Mouse (Mus musculus) midbrain, embryonic 10.5 days (tissue): ENCODE data around the gene Dpp7. TPM values are rescaled to one million over a fixed set of nuclear protein-coding genes. Genes with fewer than 3 reads are reported as not detected.

Experiments
- DNase-seq: peaks from one replicate; pipeline ENCODE4 v3.0.0-alpha.2; 2017; ENCODE audit warnings: low spot score
- H3K27ac ChIP-seq: fragments of 300-500 bp; sonication (generic); replicated peaks from 2 replicates; pipeline ENCODE4 v1.5.1; 2016; ENCODE audit warnings: mild to moderate bottlenecking
- H3K27me3 ChIP-seq: fragments of 300-500 bp; sonication (generic); 2 replicates; pipeline ENCODE4 v1.6.1; 2016; ENCODE audit warnings: low read depth, mild to moderate bottlenecking; ENCODE audit not compliant: poor library complexity, severe bottlenecking
- H3K36me3 ChIP-seq: fragments of 300-500 bp; sonication (generic); 2 replicates; pipeline ENCODE4 v1.6.1; 2016; ENCODE audit warnings: mild to moderate bottlenecking, moderate library complexity
- H3K4me1 ChIP-seq: fragments of 300-500 bp; sonication (generic); 2 replicates; pipeline ENCODE4 v1.6.1; 2016
- H3K4me3 ChIP-seq: fragments of 300-500 bp; sonication (generic); 2 replicates; pipeline ENCODE4 v1.5.1; 2016; ENCODE audit warnings: mild to moderate bottlenecking, moderate library complexity
- H3K9me3 ChIP-seq: fragments of 300-500 bp; sonication (generic); replicated peaks from 2 replicates; pipeline ENCODE4 v1.6.1; 2016; ENCODE audit warnings: mild to moderate bottlenecking
- WGBS: fragments of 180-500 bp; shearing (Covaris S2); methylation state at CpG from one replicate; pipeline ENCODE4 v1.1.7; 2016; 5-methylcytosine and 5-hydroxymethylcytosine counted together
- polyA plus RNA-seq: library from polyadenylated mRNA; unstranded; fragments of >200 nt; fragmentation: Nextera tagmentation; extraction: Ambion mirVana; gene quantifications from 2 replicates; pipeline ENCODE4 v1.2.1, GENCODE M21; 2016

Dpp7 gene
- polyA plus RNA-seq, 1 experiment from 2014 or later = 16.2 TPM

- H3K27ac ChIP-seq = no peak overlapping the region
- no peak overlapping the region for H3K4me3 ChIP-seq
- no peak for DNase-seq
- H3K4me1 ChIP-seq = peaks cover 14% of the 10 kb centered on the region
- no peaks in the 10 kb centered on the region for H3K9me3 ChIP-seq
- peaks cover 50% of the 10 kb centered on the region for H3K27me3 ChIP-seq
- no peaks in the 10 kb centered on the region for H3K36me3 ChIP-seq
- WGBS = 67% methylated on average over 13 of the region's 13 CpGs
These were observed 7.5 kb upstream of the Dpp7 start for GRCm38 (mm10) chr2:25363478-25364178.

- Histone ChIP-seq H3K4me3 (no peak overlapping the region), H3K27me3 (peaks cover 28% of the 10 kb centered on the region), H3K9me3 (no peaks in the 10 kb centered on the region), H3K27ac (no peak overlapping the region), H3K4me1 (peaks cover 27% of the 10 kb centered on the region), H3K36me3 (no peaks in the 10 kb centered on the region)
- WGBS = 84% methylated on average over 4 of the region's 4 CpGs
- no peak for DNase-seq
These were observed 3.7 kb upstream of the Dpp7 start for GRCm38 (mm10) chr2:25359848-25360247.

- peaks cover 37% of the 10 kb centered on the region for H3K36me3 ChIP-seq
- H3K9me3 ChIP-seq = no peaks in the 10 kb centered on the region
- DNase-seq = no peak
- WGBS = 41% methylated on average over 18 of the region's 18 CpGs
- peak overlapping the region; percentile 81; the same call in 1 of the 2 replicates for H3K27ac ChIP-seq
- peak overlapping the region; percentile 61 for H3K4me3 ChIP-seq
- peaks cover 28% of the 10 kb centered on the region for H3K4me1 ChIP-seq
- H3K27me3 ChIP-seq = no peaks in the 10 kb centered on the region
These were observed 616 bp downstream of the Dpp7 start for GRCm38 (mm10) chr2:25355419-25356066.

DNA sequence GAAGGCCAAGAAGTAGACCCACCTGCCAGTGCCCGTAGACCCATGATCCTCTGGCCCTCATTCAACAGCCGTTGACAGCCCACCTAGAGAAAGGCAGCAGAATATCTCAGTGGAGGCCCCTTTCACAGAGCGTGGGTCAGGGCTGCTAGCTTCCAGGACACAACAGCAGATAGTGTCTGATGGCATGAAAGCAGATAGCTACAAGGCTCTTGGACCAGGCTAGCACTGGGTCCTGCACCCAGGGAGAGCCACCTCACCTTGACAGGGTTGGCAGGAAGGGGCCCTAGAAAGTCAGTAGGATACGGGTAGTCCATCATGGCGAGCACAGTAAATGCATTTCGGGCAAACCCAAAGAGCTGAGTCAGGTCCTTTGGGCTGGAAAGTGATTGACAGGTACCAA is 1.9 kb downstream of the Dpp7 start:
- Histone ChIP-seq H3K4me3 (peak overlapping the region; percentile 9; the same call in 1 of the 2 replicates), H3K9me3 (no peaks in the 10 kb centered on the region), H3K4me1 (peaks cover 28% of the 10 kb centered on the region), H3K27me3 (no peaks in the 10 kb centered on the region), H3K27ac (no peak overlapping the region), H3K36me3 (peaks cover 51% of the 10 kb centered on the region)
- DNase-seq = no peak
- 89% methylated on average over 6 of the region's 6 CpGs for WGBS

- Histone ChIP-seq H3K36me3 (peaks cover 86% of the 10 kb centered on the region), H3K27me3 (no peaks in the 10 kb centered on the region), H3K9me3 (no peaks in the 10 kb centered on the region), H3K4me3 (no peak overlapping the region), H3K4me1 (peaks cover 15% of the 10 kb centered on the region), H3K27ac (no peak overlapping the region)
- 96% methylated on average over 3 of the region's 3 CpGs for WGBS
- DNase-seq = no peak
These were observed 5.5 kb downstream of the Dpp7 start for GRCm38 (mm10) chr2:25350701-25351100.

DNA sequence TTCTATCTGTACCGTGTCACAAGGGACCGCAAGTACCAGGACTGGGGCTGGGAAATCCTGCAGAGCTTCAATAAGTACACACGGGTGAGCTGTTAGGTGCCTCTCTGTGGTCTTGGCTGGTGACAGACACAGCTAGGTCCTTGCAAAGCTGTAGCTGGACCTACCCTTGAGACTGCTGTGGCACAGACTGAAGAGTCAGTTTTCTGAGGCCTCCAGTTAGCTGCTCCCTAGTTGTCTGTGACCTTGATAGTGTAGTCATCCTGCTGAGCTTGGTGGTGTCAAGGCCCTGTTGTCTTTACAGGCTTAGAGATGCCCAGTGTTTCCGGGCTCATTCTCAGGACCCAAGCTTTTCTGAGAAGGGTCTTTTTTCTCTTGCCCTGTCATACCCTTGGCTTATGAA is 6.7 kb downstream of the Dpp7 start:
- no peak overlapping the region for H3K4me3 ChIP-seq
- H3K4me1 ChIP-seq = peaks cover 3% of the 10 kb centered on the region; the same call in 1 of the 2 replicates
- DNase-seq = no peak
- peaks cover 98% of the 10 kb centered on the region for H3K36me3 ChIP-seq
- H3K9me3 ChIP-seq = no peaks in the 10 kb centered on the region
- no peaks in the 10 kb centered on the region for H3K27me3 ChIP-seq
- H3K27ac ChIP-seq = no peak overlapping the region
- 92% methylated on average over 4 of the region's 4 CpGs for WGBS

- 93% methylated on average over 7 of the region's 7 CpGs for WGBS
- no peaks in the 10 kb centered on the region for H3K4me1 ChIP-seq
- H3K4me3 ChIP-seq = no peak overlapping the region
- no peak for DNase-seq
- H3K36me3 ChIP-seq = peaks cover 100% of the 10 kb centered on the region
- H3K27me3 ChIP-seq = no peaks in the 10 kb centered on the region
- H3K27ac ChIP-seq = no peak overlapping the region
- no peaks in the 10 kb centered on the region for H3K9me3 ChIP-seq
These were observed 8.0 kb downstream of the Dpp7 start for GRCm38 (mm10) chr2:25348162-25348561.

DNA sequence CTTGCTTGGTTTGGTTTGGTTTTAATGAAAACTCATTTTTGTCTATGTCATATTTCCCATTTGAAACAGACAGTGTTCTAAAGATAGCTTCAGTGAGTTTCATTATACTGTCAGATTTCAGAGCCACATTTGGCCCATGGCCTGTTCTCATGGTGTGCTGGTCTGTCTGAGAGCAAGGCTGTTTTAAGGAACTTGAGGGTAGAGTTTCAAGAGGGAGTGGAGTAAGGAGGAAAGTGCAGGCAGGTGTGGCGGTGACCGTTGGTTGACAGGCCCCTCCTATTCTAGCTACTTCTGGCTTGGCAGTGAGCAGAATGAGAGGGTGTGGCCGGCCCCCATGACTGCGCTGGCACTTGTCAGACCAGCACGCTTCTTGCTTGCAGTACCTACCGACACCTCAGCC is 17.9 kb downstream of the Dpp7 start:
- H3K36me3 ChIP-seq = peaks cover 94% of the 10 kb centered on the region

DNA sequence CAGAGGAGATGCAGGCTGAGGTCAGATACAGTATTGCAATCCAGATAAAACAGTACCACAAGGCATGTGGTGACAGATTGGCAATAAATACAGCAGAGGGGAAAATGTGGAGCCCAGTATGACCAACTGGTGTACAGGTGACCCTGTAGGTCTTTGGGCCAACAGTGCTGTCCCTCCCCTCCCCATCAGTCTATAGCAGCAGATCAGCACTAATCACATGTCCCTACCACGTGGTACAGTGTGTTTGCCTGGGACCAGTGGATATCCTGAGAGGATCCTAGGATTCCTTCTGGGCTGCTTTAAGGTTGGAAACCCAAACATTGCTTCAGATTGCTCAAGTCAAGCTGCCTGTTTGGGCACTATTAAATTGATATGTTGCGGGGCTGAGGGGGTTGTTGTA is 22.6 kb downstream of the Dpp7 start:
- Histone ChIP-seq H3K4me3 (peak overlapping the region; percentile 91), H3K4me1 (peaks cover 26% of the 10 kb centered on the region), H3K9me3 (no peaks in the 10 kb centered on the region), H3K36me3 (peaks cover 52% of the 10 kb centered on the region), H3K27ac (no peak overlapping the region; the same call in 1 of the 2 replicates), H3K27me3 (no peaks in the 10 kb centered on the region)
- DNase-seq = no peak
- whole genome bisulfite sequencing = 93% methylated on average over 2 of the region's 2 CpGs

More for the DNA sequence above, 17.9 kb downstream of the Dpp7 start:
- WGBS = 94% methylated on average over 6 of the region's 6 CpGs
- Histone ChIP-seq H3K27ac (no peak overlapping the region), H3K4me3 (no peak overlapping the region), H3K27me3 (no peaks in the 10 kb centered on the region), H3K4me1 (peaks cover 13% of the 10 kb centered on the region), H3K9me3 (no peaks in the 10 kb centered on the region)
- no peak for DNase-seq

DNA sequence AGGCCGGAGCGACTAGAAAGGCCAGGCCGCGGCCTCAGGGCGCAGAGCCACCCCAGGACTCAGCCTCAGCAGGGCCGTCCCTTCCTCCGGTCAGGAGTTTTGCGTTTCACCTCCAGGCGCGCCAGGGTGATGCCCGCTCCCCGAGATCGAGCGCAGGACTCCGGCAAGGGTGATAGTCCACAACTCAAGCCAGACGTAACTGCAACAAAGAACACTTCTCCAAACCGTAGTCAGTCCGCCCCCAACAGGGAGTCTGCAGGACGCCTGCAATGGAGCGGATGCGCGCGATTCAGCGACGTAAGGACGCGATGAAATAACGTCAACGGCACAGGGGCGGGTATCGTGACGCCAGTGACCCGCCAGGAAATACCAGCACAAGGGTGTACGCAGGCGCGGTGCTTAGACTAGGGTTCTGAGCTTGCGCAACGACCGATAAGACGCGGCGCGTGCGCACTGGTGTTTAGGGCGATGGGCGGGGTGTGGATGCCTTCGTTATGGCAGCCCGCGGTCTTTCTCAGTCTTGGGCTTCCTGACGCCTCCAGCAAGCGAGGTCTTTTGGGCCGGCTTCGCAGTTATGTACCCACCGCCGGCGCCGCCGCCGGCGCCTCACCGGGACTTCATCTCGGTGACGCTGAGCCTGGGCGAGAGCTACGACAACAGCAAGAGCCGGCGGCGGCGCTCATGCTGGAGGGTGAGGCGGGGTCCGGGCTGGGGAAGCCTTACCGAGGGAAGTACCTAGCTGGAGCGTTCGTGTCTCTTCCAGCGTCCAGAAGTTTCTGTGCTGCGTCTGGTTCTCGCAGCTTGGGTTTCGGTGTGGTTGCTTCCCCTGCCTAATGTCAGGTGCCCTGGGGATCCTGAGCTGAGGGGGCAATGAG is 23.6 kb downstream of the Dpp7 start, which contains the start of gene Man1b1:
TSS of gene Man1b1 (plus strand) at position 53 of the 875 bp plus-strand sequence.
- H3K27me3 ChIP-seq = no peaks in the 10 kb centered on the region
- H3K9me3 ChIP-seq = no peaks in the 10 kb centered on the region
- under 1% methylated on average over 78 of the region's 78 CpGs for WGBS
- H3K4me1 ChIP-seq = peaks cover 26% of the 10 kb centered on the region
- DNase-seq = peak; percentile 99
- H3K36me3 ChIP-seq = peaks cover 41% of the 10 kb centered on the region
- H3K4me3 ChIP-seq = peak within 1 kb of the TSS; percentile 91
- H3K27ac ChIP-seq = peak within 1 kb of the TSS; percentile 94

GRCm38 (mm10) chr2:25331470-25331869 is 24.7 kb downstream of the Dpp7 start:
- H3K4me1 ChIP-seq = peaks cover 26% of the 10 kb centered on the region
- H3K9me3 ChIP-seq = no peaks in the 10 kb centered on the region
- H3K27ac ChIP-seq = peak overlapping the region; percentile 94; the same call in 1 of the 2 replicates
- DNase-seq = no peak
- H3K36me3 ChIP-seq = peaks cover 31% of the 10 kb centered on the region
- H3K4me3 ChIP-seq = peak overlapping the region; percentile 91
- no peaks in the 10 kb centered on the region for H3K27me3 ChIP-seq
- 66% methylated on average over 9 of the region's 9 CpGs for WGBS

GRCm38 (mm10) chr2:25328440-25328839 is 27.7 kb downstream of the Dpp7 start:
- Histone ChIP-seq H3K27me3 (no peaks in the 10 kb centered on the region), H3K27ac (no peak overlapping the region), H3K9me3 (no peaks in the 10 kb centered on the region), H3K36me3 (peaks cover under 1% of the 10 kb centered on the region; the same call in 1 of the 2 replicates), H3K4me3 (no peak overlapping the region), H3K4me1 (peaks cover 14% of the 10 kb centered on the region)
- DNase-seq = peak; percentile 36
- WGBS = 40% methylated on average over 7 of the region's 7 CpGs
